Mouse (Mus musculus) hindlimb bud, embryonic 11.5 days (tissue): ENCODE measurements around the gene Acot1.
"Not testable (repeated sequence)": the region's sequence is repeated elsewhere in the genome, so short reads cannot be mapped to it uniquely, and the experiment has no call there.

Source experiments
- DNase-seq: peaks from one replicate; pipeline ENCODE4 v3.0.0-alpha.2; 2012; ENCODE audit warnings: low read depth, low spot score; ENCODE audit errors: extremely low spot score

The Acot1 gene

DNA sequence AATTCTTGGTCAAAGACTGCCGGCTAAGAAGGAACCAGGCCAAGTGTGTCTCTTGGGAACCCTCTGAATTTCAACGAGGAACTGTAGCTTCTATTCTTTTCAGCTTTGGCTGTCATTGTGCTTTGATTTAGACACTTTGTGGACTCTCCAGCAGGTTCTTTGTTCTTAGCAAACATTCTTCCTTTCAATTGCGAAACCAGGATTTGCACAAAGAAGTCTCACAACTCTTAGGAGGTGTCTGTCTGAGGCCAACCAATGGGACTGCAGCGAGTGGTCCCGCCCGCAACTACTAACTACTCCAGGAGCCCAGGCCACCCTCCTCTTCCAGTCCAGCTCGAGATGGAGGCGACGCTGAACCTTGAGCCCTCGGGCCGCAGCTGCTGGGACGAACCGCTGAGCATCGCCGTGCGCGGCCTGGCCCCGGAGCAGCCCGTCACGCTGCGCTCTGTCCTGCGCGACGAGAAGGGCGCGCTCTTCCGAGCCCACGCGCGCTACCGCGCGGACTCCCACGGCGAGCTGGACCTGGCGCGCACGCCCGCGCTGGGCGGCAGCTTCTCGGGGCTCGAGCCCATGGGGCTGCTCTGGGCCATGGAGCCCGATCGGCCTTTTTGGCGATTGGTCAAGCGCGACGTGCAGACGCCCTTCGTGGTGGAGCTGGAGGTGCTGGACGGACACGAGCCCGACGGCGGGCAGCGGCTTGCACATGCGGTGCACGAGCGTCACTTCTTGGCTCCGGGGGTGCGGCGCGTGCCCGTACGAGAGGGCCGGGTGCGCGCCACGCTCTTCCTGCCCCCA is at the start of gene Acot1:
TSS of gene Acot1 (plus strand) at position 320 of the 795 bp plus-strand sequence.
- peak; percentile 24 for DNase-seq

GRCm38 (mm10) chr12:83965235-83965634 is 44.1 kb upstream of the Acot1 start:
- DNase-seq: no peak

- no peak for DNase-seq
These were observed 37.2 kb upstream of the Acot1 start for GRCm38 (mm10) chr12:83972117-83972516.

GRCm38 (mm10) chr12:83978862-83979261 is 30.4 kb upstream of the Acot1 start:
- no peak for DNase-seq

DNA sequence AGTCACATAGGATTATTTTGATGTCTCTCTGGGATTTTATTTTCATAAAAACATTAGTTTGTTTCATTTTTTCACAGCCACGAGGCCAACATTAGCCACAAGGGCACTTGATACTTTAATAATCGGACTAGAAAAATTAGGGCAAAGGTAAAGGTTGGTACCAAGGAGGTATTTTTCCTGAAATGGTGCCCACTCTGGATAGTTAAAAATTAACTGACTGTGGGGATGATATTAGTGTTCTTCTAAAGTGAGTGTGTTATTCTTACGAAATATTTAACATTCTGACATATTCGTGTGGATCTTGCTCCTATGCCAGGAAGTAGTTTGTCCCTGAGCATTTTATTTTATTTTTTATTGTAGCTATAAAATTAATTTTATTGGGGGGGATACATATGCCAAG is 27.7 kb upstream of the Acot1 start:
- no peak for DNase-seq

- DNase-seq: no peak
These were observed 24.5 kb upstream of the Acot1 start, which contains the start of gene Heatr4 for GRCm38 (mm10) chr12:83984752-83985151. Gene Heatr4 (minus strand): TSS chr12:83984852.

DNA sequence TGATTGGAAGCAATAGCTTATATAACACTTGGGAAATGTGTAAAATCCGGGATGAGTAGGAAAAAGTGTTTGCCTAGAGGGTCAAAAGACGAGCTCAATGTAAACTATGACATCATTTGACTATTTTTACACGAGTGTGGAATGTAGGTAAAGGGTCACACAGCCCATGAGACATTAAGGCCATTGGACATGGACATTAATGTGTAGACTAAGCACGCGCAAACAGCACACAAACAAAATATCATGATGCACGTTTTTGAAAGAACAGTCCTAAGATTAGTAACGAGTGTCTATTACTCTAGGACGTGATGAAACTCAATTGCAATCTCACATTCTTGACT is 22.1 kb upstream of the Acot1 start:
- DNase-seq: no peak

DNA sequence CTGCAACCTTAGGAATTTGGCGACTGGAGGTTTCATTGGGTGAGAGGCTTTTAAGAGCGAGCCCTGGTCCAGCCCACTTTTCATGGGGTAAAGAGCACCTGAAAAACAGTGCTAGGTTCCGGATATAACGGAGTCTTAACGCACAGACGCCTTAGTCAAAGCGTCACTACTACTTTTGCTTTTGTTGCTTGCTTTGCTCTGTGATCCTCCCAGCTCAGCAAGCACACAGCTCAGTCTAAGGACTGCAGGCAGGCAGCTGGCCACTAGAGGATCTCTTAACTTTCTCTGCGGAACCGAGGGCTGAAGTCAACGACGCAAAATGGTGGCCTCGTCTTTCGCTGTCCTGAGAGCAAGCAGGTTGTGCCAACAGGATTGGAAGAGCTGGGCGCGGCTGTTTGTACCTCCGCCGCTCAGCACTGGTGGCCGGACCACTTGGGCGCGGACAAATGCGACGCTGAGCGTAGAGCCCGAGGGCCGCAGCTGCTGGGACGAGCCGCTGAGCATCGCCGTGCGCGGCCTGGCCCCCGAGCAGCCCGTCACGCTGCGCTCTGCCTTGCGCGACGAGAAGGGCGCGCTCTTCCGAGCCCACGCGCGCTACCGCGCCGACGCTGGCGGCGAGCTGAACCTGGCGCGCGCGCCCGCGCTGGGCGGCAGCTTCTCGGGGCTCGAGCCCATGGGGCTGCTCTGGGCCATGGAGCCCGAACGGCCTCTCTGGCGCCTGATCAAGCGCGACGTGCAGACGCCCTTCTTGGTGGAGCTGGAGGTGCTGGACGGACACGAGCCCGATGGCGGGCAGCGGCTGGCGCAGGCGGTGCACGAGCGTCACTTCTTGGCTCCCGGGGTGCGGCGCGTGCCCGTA is 21.5 kb upstream of the Acot1 start, which contains the start of gene Acot2:
TSS of gene Acot2 (plus strand) at position 279 of the 859 bp plus-strand sequence.
- DNase-seq: peak; percentile 56

GRCm38 (mm10) chr12:83988483-83988882 is 20.8 kb upstream of the Acot1 start:
- no peak for DNase-seq

DNA sequence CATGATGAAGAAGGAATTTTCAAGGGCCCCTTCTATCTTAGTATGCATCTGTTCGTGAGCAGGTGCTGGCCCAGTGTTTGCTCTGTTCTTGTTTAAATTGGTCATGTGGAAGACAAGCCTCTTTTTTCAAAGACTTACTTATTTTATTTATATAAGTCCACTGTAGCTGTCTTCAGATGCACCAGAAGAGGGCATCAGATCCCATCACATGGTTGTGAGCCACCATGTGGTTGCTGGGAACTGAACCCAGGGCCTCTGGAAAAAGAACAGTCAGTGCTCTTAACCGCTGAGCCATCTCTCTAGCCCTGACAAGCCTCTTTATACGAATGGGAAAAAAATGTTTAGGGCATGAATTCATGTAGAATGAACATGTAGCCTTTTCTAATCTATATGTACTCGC is 19.9 kb upstream of the Acot1 start:
- no peak for DNase-seq

GRCm38 (mm10) chr12:83997221-83997620 is 12.1 kb upstream of the Acot1 start:
- no peak for DNase-seq

DNA sequence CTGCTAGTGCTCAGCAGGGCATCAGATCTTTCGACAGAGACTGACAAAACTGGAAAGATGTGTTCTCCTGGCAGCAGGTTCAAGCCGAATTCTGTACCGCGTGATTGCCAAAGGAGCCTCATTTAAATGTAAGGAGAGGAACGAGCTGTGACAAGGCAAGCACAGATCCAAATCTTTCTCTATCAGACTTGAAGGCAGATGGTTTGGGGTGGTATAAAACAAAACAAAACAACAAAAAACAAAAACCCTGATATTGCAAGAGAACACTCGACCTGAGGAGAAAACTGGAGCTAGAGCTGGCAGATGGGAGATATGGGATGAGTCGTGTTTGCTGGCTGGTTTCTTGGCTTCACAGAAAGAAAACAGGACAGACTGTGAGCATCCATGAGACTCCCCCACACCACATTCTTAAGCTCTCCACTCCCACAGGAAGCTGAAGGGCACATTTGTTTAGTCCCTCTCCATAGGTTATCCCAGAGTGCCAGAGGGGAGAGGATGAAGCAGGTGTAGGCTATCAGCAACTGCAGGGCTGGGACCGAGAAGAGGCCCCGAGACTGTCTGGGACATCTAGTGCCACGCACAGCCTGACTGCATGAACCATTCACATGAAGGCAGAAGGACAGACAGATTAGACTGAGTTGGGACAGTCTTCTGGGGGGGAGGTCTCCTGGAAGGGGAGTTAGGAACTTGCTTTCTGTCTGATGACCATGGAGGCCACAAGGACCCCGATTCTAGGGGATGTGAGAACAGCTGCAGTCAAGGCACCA is 10.8 kb upstream of the Acot1 start:
- DNase-seq: no peak

DNA sequence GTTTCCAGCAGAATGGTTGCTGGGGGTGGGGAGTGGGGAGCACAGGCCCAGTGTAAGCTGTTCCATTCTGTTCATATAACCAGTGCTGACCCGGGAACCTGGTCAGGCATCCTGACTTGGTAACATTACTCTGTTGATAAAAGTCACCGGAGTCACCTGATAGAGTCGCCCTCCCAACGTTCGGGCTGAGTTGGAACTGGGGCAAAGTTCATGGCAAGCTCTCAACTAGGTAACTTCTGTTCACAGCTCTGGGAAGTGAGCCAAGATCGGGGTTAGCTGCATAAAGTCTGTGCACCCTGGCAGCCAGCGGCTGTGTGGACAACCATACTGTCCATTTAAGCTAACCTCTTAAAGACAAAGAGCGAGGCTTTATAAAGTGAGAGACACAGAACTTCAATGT is 10.1 kb upstream of the Acot1 start:
- DNase-seq: not testable (repeated sequence)

GRCm38 (mm10) chr12:84000418-84000817 is 8.9 kb upstream of the Acot1 start:
- DNase-seq: no peak

- DNase-seq: no peak
These were observed 5.4 kb upstream of the Acot1 start for GRCm38 (mm10) chr12:84003866-84004265.

GRCm38 (mm10) chr12:84008251-84008650 is 1.0 kb upstream of the Acot1 start:
- no peak for DNase-seq

- no peak for DNase-seq
These were observed 561 bp upstream of the Acot1 start for GRCm38 (mm10) chr12:84008729-84009128.

DNA sequence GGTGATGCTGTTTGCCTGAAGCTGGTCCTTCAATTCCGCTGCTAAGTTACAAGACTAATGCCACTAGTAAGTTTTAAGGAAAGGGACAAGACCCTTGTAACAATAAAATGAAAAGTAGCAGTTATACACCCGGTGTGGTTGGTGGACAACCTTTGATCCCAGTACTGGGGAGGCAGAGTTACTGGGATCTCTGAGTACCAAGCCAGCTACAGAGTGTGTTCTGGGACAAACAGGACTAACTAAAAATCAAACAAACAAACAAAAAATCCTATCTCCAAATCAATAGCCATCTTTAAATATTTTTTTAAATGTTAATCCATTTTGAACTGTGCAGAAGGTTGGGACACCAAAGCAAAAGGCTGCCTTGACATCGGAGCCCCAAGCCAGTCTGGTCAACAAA is 911 bp downstream of the Acot1 start:
- no peak for DNase-seq

DNA sequence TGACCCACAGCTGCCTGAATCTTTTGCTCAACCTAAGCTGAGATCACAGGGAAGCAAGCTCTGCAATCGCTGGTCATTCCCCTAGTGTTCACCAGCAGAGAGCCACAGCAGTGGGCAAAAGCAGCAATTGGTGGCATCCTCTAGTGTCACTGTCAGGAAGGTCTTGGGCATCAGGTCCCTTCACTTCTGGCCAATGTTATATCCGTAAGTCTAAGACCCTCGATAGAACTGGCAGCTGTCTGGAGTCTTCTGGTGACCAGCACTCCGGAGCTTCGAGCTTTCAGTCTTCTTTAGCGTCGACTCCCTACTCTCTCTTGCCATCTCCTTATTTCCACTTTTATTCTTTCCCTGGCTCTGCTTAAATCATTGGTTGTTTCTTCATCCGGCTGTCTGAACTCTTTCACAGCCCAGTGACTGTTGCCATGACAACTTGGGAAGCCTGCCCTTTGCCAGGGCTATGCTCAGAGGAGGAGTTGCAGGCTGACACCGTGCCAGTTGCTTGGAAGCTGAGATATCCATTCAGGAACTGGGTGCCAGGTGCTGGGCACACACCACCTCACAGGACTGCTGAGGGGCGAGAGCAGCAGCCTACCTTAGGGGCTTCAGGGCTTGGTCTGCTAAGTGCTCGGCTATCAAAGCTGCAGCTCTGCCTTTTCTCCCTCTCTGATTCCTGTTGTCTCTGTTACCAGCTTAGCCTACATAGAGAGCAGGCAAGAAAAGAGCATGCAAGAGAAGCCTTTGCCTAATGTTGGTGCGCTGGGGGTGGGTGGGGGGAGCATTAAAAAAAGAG is 2.2 kb downstream of the Acot1 start:
- no peak for DNase-seq

GRCm38 (mm10) chr12:84013130-84013529 is 3.8 kb downstream of the Acot1 start:
- no peak for DNase-seq
